Mouse (Mus musculus) liver, adult 2 months (tissue): ENCODE results near the gene Ppp2r2c. TPM values are rescaled to one million over a fixed set of nuclear protein-coding genes. Genes with fewer than 3 reads are reported as not detected.

ENCODE experiments used
- DNase-seq: peaks from one replicate; pipeline ENCODE4 v3.0.0-alpha.2; 2011; ENCODE audit warnings: low read depth, low spot score; ENCODE audit errors: extremely low read depth
- H3K27ac ChIP-seq: fragments of 200-500 bp; replicated peaks from 2 replicates; pipeline ENCODE4 v1.5.1; 2012; ENCODE audit warnings: low read depth, mild to moderate bottlenecking, control low read depth, inconsistent platforms, low read length; ENCODE audit not compliant: insufficient read depth
- H3K27me3 ChIP-seq: fragments of 200-500 bp; 2 replicates; pipeline ENCODE4 v1.6.1; 2012; ENCODE audit warnings: mild to moderate bottlenecking, moderate library complexity, low read length, inconsistent platforms; ENCODE audit not compliant: control insufficient read depth, insufficient read depth
- H3K36me3 ChIP-seq: fragments of 200-500 bp; 2 replicates; pipeline ENCODE4 v1.6.1; 2012; ENCODE audit warnings: low read length, inconsistent platforms; ENCODE audit not compliant: control insufficient read depth, insufficient read depth
- H3K4me1 ChIP-seq: fragments of 200-500 bp; 2 replicates; pipeline ENCODE4 v1.6.1; 2011; ENCODE audit warnings: low read length; ENCODE audit not compliant: control insufficient read depth, insufficient read depth
- H3K4me3 ChIP-seq: fragments of 200-500 bp; 2 replicates; pipeline ENCODE4 v1.5.1; 2011; ENCODE audit warnings: low read depth, mild to moderate bottlenecking, control low read depth, low read length, moderate library complexity; ENCODE audit not compliant: insufficient read depth
- H3K79me2 ChIP-seq: fragments of 200-500 bp; 2 replicates; pipeline ENCODE4 v1.6.1; 2012; ENCODE audit warnings: inconsistent platforms, mild to moderate bottlenecking, low read length, moderate library complexity; ENCODE audit not compliant: control insufficient read depth, insufficient read depth
- H3K9ac ChIP-seq: fragments of 200-500 bp; 2 replicates; pipeline ENCODE4 v1.6.1; 2012; ENCODE audit warnings: low read depth, mild to moderate bottlenecking, control low read depth, inconsistent platforms, low read length
- CTCF ChIP-seq: fragments of 200-500 bp; IDR thresholded peaks from 2 replicates; pipeline ENCODE4 v1.5.1; 2011; ENCODE audit warnings: low read depth, low read length, control low read depth
- POLR2A ChIP-seq: fragments of 200-500 bp; IDR thresholded peaks from 2 replicates; pipeline ENCODE4 v1.6.1; 2011; ENCODE audit warnings: low read length, control low read depth; ENCODE audit not compliant: insufficient read depth; ENCODE audit errors: extremely low read depth
- WGBS: fragments of 180-500 bp; shearing (Covaris S2); methylation state at CpG from one replicate; pipeline ENCODE4 v1.1.7; 2018; 5-methylcytosine and 5-hydroxymethylcytosine counted together
- polyA plus RNA-seq: library from polyadenylated mRNA; depleted of rRNA; stranded (reverse); fragments of >200 nt; gene quantifications from 2 replicates; pipeline ENCODE4 v1.2.3, GENCODE M21; 2012; rRNA removed
- total RNA-seq: library from RNA; depleted of rRNA; stranded (reverse); fragments of >200 nt; gene quantifications from 2 replicates; pipeline ENCODE4 v1.2.3, GENCODE M21; 2014; rRNA removed

The Ppp2r2c gene
- total and polyA plus RNA-seq, 2 experiments, result under 0.01 TPM; not detected in 1

- no peak for DNase-seq
- WGBS, result 89% methylated on average over 3 of the region's 3 CpGs
Measured at GRCm38 (mm10) chr5:36990196-36990595, 121.9 kb downstream of the Ppp2r2c start.

GRCm38 (mm10) chr5:36990631-36991350 is 122.5 kb downstream of the Ppp2r2c start:
- H3K36me3 ChIP-seq, result no peaks in the 10 kb centered on the region
- no peak for DNase-seq
- WGBS, result 89% methylated on average over 3 of the region's 3 CpGs
- H3K4me3 ChIP-seq, result no peak overlapping the region
- H3K4me1 ChIP-seq, result peaks cover 4% of the 10 kb centered on the region; the same call in 1 of the 2 replicates
- no peak for TF ChIP-seq CTCF
- no peak for TF ChIP-seq POLR2A
- H3K27me3 ChIP-seq, result no peaks in the 10 kb centered on the region
- H3K79me2 ChIP-seq, result peaks cover 6% of the 10 kb centered on the region; the same call in 1 of the 2 replicates
- no peak overlapping the region for H3K9ac ChIP-seq
- H3K27ac ChIP-seq, result no peak overlapping the region

More at GRCm38 (mm10) chr5:36990196-36990595, 121.9 kb downstream of the Ppp2r2c start:
- no peaks in the 10 kb centered on the region for H3K36me3 ChIP-seq
- H3K9ac ChIP-seq, result no peak overlapping the region
- H3K4me3 ChIP-seq, result no peak overlapping the region
- H3K4me1 ChIP-seq, result peaks cover 4% of the 10 kb centered on the region; the same call in 1 of the 2 replicates
- no peak for TF ChIP-seq CTCF
- TF ChIP-seq POLR2A, result no peak
- peaks cover 6% of the 10 kb centered on the region; the same call in 1 of the 2 replicates for H3K79me2 ChIP-seq
- H3K27ac ChIP-seq, result no peak overlapping the region
- no peaks in the 10 kb centered on the region for H3K27me3 ChIP-seq

DNA sequence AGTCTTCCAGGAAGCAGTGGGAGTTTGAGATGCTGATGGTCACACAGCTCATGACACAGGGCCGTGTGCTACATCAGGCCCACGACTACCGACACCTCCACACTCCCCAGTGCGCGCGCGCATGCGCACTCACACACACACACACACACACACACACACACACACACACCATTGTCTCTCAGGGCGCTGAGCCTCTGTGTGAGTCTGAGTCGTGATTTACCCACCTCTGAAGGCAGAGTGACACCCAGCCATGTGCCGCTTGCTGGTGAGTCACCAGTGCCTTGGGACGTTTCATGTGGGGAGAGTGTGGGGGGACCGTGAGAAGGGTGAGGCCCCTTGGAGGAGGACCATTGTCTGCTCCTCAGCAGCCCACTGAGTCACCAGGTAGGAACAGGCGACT is 128.1 kb downstream of the Ppp2r2c start:
- Histone ChIP-seq H3K36me3 (no peaks in the 10 kb centered on the region), H3K4me3 (no peak overlapping the region), H3K27me3 (no peaks in the 10 kb centered on the region), H3K79me2 (no peaks in the 10 kb centered on the region), H3K4me1 (no peaks in the 10 kb centered on the region), H3K9ac (no peak overlapping the region), H3K27ac (no peak overlapping the region)
- DNase-seq, result no peak
- WGBS, result 78% methylated on average over 14 of the region's 14 CpGs
- no peak for TF ChIP-seq CTCF
- no peak for TF ChIP-seq POLR2A

DNA sequence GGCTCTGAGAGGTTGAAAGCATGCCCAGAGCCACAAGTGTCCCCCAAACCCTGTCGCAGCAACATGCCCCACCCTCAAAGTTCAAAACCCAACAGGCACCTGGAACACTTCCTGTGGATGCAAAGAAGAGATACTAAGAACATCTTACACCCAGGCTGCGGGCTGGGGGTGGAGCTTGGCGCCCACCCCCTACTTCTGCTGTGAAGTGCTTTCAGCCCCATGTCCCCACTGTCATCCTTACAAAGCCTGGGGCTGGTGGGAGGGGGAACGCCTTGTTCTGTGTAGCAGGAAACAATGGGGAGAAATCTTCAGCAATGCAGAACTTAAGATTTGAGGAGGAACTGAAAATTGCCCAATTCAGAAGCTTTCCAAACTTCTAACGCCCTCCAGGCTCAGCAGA is 129.7 kb downstream of the Ppp2r2c start:
- Histone ChIP-seq H3K4me3 (no peak overlapping the region), H3K27ac (no peak overlapping the region), H3K9ac (no peak overlapping the region), H3K79me2 (no peaks in the 10 kb centered on the region), H3K27me3 (no peaks in the 10 kb centered on the region), H3K4me1 (no peaks in the 10 kb centered on the region), H3K36me3 (no peaks in the 10 kb centered on the region)
- no peak for DNase-seq
- 51% methylated on average over 5 of the region's 5 CpGs for WGBS
- TF ChIP-seq POLR2A, result no peak
- no peak for TF ChIP-seq CTCF

DNA sequence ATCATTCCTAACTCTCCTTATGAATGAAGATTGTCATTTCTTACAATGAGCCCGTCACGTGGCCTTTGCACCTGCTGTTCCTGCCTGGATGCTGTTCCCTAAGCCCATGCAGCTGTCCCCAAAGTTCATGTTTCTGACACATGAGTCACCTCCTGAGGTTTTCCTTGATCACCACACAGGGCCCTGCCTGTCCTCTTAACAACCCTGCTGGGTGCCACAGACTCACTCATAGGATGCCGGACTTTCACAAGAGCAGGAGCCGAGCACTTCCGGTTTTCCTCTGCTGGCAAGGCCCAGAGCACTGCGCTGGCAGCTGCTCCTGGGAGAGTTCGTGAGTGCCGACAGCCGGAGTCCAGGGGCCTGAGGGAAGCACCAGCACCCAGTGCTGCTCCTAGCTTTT is 132.7 kb downstream of the Ppp2r2c start:
- 83% methylated on average over 9 of the region's 9 CpGs for WGBS
- H3K4me3 ChIP-seq, result no peak overlapping the region
- no peak for TF ChIP-seq CTCF
- no peak for TF ChIP-seq POLR2A
- H3K36me3 ChIP-seq, result no peaks in the 10 kb centered on the region
- H3K27me3 ChIP-seq, result no peaks in the 10 kb centered on the region
- no peaks in the 10 kb centered on the region for H3K4me1 ChIP-seq
- no peak overlapping the region for H3K27ac ChIP-seq
- H3K9ac ChIP-seq, result no peak overlapping the region
- no peaks in the 10 kb centered on the region for H3K79me2 ChIP-seq
- DNase-seq, result no peak

GRCm38 (mm10) chr5:37002001-37002400 is 133.7 kb downstream of the Ppp2r2c start:
- peak; percentile 38 for DNase-seq
- no peak for TF ChIP-seq POLR2A
- TF ChIP-seq CTCF, result 0 out of 2 replicates have a peak, but pooled peaks have one; percentile 8
- H3K9ac ChIP-seq, result no peak overlapping the region
- no peaks in the 10 kb centered on the region for H3K79me2 ChIP-seq
- H3K27me3 ChIP-seq, result no peaks in the 10 kb centered on the region
- H3K36me3 ChIP-seq, result no peaks in the 10 kb centered on the region
- no peak overlapping the region for H3K27ac ChIP-seq
- no peak overlapping the region for H3K4me3 ChIP-seq
- 48% methylated on average over 2 of the region's 2 CpGs for WGBS
- no peaks in the 10 kb centered on the region for H3K4me1 ChIP-seq

Other genes starting within 250 kb of the Ppp2r2c start
- 26.6 and 31.5 TPM in 2 replicates for gene D5Ertd579e, start 172.5 kb upstream of the Ppp2r2c start, total RNA-seq
- 11.5 and 12.7 TPM in 2 replicates for gene D5Ertd579e, start 172.5 kb upstream of the Ppp2r2c start, polyA plus RNA-seq
- 12.9 and 15.7 TPM in 2 replicates for gene Bloc1s4, start 119.9 kb upstream of the Ppp2r2c start, total RNA-seq
- 16.5 and 19.4 TPM in 2 replicates for gene Bloc1s4, start 119.9 kb upstream of the Ppp2r2c start, polyA plus RNA-seq
- 154 and 173 TPM in 2 replicates for gene Mrfap1, start 71.7 kb upstream of the Ppp2r2c start, total RNA-seq
- 72.2 and 93.9 TPM in 2 replicates for gene Mrfap1, start 71.7 kb upstream of the Ppp2r2c start, polyA plus RNA-seq
- gene Man2b2, start 37.9 kb upstream of the Ppp2r2c start, total RNA-seq, result 33.8 and 44.6 TPM in 2 replicates
- 78.7 and 90.9 TPM in 2 replicates for gene Man2b2, start 37.9 kb upstream of the Ppp2r2c start, polyA plus RNA-seq
- 2.1 and 2.2 TPM in 2 replicates for gene Wfs1, start 120.7 kb downstream of the Ppp2r2c start, total RNA-seq
- gene Wfs1, start 120.7 kb downstream of the Ppp2r2c start, polyA plus RNA-seq, result 7.4 and 8.8 TPM in 2 replicates
- 0.07 TPM in 1 of 2 replicates, not detected in the other for gene Gm1043, start 216.9 kb downstream of the Ppp2r2c start, total RNA-seq
- gene Gm1043, start 216.9 kb downstream of the Ppp2r2c start, polyA plus RNA-seq, result 0.05 TPM in 1 of 2 replicates, not detected in the other